Mouse (Mus musculus): Measurements from ENCODE around the gene Mrpl44. TPM values are rescaled to one million over a fixed set of nuclear protein-coding genes. Genes with fewer than 3 reads are reported as not detected.

Mrpl44 gene
- polyA plus RNA-seq (2012; rRNA removed) = 24.1 and 25.2 TPM in 2 replicates

- DNase-seq (ENCODE audit: extremely low spot score in 1 of 2, low spot score in 1 of 2) = peak; percentile 94 to 100
Measured at GRCm38 (mm10) chr1:79775927-79776458, at the start of gene Mrpl44, which contains the start of gene Wdfy1. Gene Mrpl44, plus strand, starts transcription at chr1:79776018. Gene Wdfy1, minus strand, starts transcription at chr1:79776143.

DNA sequence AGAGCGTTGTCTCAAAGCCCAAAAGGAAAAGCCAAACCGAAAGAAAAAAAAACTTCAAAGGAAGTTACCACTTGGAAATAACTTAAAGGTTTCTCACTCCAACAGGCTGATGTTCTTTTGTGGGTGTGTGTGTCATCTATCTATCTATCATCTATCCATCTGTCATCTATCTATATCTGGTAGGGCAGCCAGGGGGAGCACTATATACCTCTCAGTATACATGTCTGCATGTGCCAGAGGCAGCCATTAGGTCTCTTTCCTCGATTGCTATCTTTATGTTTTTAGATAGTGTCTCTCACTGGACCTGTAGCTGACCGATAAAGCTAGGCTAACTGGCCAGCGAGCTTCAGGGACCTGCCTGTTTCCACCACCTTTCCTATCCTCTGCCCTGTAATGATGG is 41.0 kb upstream of the Mrpl44 start:
- no peak for DNase-seq (ENCODE audit: extremely low spot score in 1 of 2, low spot score in 1 of 2)

- no peak for DNase-seq (ENCODE audit: extremely low spot score in 1 of 2, low spot score in 1 of 2)
Measured at GRCm38 (mm10) chr1:79736408-79736807, 39.4 kb upstream of the Mrpl44 start.

DNA sequence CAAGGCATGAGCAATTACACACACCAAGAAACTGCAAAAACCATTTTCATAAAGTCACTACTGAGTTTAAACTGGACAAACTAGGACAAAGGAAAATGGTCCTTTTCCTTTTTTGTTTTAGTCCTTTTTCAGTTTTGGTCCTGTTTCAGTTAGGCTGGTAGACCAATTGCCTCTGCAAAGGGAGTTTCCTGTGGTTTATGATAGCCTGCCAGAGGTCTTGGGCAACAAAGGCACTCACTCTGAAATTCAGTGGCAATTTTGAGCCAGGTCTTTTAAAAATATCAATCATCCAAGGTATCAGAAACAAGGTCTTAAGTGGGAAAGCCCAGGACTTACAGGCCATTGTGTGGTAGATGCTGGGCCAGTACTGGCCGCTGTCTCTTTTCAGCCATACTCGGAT is 36.1 kb upstream of the Mrpl44 start:
- no peak for DNase-seq (ENCODE audit: extremely low spot score in 1 of 2, low spot score in 1 of 2)

GRCm38 (mm10) chr1:79741002-79741401 is 34.8 kb upstream of the Mrpl44 start:
- DNase-seq (ENCODE audit: extremely low spot score in 1 of 2, low spot score in 1 of 2) = no peak

- DNase-seq (ENCODE audit: extremely low spot score in 1 of 2, low spot score in 1 of 2) = no peak
Measured at GRCm38 (mm10) chr1:79742949-79743348, 32.9 kb upstream of the Mrpl44 start.

GRCm38 (mm10) chr1:79743385-79743784 is 32.4 kb upstream of the Mrpl44 start:
- no peak for DNase-seq (ENCODE audit: extremely low spot score in 1 of 2, low spot score in 1 of 2)

- DNase-seq (ENCODE audit: extremely low spot score in 1 of 2, low spot score in 1 of 2) = no peak
Measured at GRCm38 (mm10) chr1:79746056-79746455, 29.8 kb upstream of the Mrpl44 start.

DNA sequence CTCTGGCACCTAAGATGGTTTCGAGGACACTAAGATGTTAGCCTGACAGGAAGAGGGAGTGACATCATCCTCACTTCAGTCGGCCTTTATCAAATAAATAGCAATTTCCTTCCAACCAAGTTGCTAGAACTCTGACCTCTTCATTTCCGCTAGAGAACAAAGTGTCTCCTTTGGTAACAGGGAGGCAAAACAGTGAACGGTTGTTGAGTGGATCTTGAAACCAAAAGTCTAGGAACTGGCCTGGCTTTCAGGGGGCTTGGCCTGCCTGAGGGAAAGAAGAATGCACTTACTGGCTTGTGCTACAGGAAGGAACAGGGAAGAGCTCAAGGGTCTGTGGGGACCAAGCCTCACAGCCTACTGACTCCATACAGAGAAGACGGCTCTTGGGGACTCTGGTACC is 24.6 kb upstream of the Mrpl44 start:
- no peak for DNase-seq (ENCODE audit: extremely low spot score in 1 of 2, low spot score in 1 of 2)

DNA sequence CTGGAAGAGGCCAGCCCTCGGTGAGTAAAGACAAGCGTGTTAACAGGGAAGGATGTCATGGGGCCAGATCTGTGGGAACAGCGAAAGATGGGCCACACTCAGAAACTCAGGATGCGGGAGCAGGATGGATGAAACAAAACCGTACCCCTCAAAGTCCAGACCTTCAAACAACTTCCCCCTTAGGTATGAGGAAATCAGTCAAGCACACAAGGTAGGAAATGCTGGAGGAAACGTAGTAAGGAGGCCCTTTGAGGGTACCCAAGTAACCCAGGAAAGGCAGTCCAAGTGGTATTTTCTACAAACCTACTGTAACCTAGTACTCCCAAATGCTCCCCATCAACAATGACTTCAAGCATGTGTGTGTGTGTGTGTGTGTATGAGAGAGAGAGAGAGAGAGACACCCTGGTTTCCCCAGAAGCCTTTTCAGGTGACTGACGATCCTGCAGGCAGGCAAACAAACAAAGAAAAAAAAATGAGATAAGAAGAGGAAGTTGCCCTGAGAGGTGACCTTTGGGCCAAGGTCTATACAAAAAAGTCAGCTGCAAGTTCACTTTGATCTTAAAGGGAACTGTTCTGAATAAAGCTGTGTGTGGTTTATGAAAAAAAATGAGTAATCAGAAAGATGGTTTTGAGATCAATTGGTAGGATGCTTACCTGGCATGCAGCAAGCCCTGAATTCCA is 23.7 kb upstream of the Mrpl44 start:
- no peak for DNase-seq (ENCODE audit: extremely low spot score in 1 of 2, low spot score in 1 of 2)

DNA sequence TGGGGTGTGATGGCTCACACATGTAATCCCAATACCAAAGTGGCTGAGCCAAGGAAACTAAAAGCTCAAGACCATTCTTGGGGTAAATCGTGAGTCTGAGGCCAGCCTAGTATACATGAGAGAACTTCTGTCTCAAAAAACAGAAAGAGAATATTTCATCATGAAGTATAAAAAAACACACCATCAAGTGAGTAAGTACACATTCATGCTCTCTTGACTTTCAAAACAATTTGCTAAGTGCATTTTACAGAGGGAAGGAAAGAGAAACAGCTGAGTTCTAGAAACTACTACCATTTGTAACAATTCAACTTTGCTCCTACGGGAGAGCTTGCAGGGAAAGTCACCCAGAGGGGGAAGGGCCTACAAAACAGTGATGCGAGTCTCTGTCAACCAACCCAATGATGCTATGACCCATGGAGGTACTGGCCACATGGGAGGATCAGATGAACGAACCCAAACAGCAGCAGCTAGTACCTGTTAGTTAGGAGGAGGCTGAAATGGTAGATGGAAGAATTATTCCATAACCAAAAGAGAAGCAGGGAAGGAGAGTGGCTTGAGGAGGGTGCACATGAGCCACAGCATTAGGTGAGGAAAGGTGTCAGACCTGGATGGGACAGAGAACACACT is 23.0 kb upstream of the Mrpl44 start:
- DNase-seq (ENCODE audit: extremely low spot score in 1 of 2, low spot score in 1 of 2) = no peak

DNA sequence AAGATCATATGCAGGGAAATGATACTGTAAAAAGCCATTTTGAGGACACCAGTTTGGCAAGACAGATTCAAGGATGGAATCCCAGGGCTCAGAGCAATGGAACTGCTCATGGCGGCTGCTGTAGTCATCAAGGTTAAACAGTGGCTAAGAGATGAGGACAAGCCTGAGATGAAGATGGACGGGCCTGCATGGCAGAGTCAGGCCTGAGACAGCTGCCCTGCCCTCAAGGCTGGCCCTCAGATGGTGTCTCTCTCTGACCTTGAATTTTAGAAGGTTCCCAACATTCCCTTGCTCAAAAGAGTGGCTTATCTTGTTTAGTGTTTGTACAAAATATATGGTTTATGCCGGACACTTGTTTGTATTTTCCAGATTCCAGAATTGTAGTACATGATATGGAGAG is 22.4 kb upstream of the Mrpl44 start:
- DNase-seq (ENCODE audit: extremely low spot score in 1 of 2, low spot score in 1 of 2) = no peak

DNA sequence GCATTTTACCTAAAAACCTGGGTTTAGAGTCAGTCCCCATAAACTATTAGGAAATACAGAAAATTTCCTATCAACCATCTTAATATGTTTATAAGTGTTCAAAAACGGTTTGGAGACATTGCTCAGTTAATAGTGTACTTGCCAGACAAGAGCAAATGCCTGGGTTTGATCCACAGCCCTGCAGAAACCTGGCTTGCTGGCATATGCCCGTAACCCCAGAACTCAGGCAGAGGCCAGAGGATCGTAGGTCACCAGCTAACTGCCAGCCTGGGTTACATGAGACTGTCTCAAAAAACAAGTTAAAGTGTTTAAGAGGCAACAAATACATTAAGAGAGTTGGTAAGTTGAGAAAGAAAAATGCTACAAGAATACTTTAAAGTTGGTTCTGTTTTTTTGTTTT is 20.9 kb upstream of the Mrpl44 start:
- no peak for DNase-seq (ENCODE audit: extremely low spot score in 1 of 2, low spot score in 1 of 2)

DNA sequence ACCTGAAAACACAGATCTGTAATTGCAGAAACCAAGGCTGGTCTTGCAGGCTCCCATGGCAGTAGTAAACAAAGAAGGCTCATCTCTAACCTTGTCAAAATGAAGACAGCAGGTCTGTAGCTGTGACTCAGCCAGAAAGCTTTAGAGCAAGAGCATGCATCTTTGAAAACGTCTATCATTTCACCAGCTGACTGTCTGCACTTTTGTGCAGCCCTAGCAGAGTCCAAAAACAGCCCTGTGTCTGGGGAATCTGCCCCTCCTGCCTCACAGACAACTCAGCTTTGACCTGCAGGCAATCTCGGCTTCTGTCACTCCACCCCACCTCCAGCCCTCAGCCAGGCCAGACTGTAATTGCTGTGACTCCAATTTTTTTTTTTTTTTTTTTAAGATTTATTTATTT is 20.4 kb upstream of the Mrpl44 start:
- DNase-seq (ENCODE audit: extremely low spot score in 1 of 2, low spot score in 1 of 2) = no peak

- no peak for DNase-seq (ENCODE audit: extremely low spot score in 1 of 2, low spot score in 1 of 2)
Measured at GRCm38 (mm10) chr1:79756417-79756816, 19.4 kb upstream of the Mrpl44 start.

DNA sequence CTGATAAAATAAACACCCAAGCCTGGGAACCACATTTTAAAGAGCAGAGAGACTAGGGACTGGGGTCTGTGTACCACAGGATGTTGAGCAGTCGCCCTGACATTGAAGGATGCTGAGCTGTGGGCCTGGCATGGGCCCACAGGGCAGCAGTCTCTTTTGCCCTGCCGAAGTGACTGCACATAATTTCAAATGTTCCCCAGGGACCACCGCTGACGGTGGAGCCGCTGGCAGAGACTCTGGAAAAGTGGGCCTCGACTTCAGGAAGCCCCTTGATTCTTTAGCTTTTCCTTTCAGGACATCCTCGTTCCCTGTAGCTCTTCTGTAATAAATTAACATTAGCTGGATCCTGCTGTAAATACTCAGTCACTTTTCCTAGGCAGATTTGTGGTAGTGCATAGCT is 18.7 kb upstream of the Mrpl44 start:
- DNase-seq (ENCODE audit: extremely low spot score in 1 of 2, low spot score in 1 of 2) = no peak

- DNase-seq (ENCODE audit: extremely low spot score in 1 of 2, low spot score in 1 of 2) = no peak
Measured at GRCm38 (mm10) chr1:79757597-79757996, 18.2 kb upstream of the Mrpl44 start.

GRCm38 (mm10) chr1:79759006-79759405 is 16.8 kb upstream of the Mrpl44 start:
- no peak for DNase-seq (ENCODE audit: extremely low spot score in 1 of 2, low spot score in 1 of 2)

- no peak for DNase-seq (ENCODE audit: extremely low spot score in 1 of 2, low spot score in 1 of 2)
Measured at GRCm38 (mm10) chr1:79759436-79759972, 16.3 kb upstream of the Mrpl44 start.

- peak in 1 of 2 experiments; percentile 9 for DNase-seq (ENCODE audit: extremely low spot score in 1 of 2, low spot score in 1 of 2)
Measured at GRCm38 (mm10) chr1:79760656-79761055, 15.2 kb upstream of the Mrpl44 start.

GRCm38 (mm10) chr1:79761106-79761916 is 14.5 kb upstream of the Mrpl44 start:
- peak; percentile 50 to 86 for DNase-seq (ENCODE audit: extremely low spot score in 1 of 2, low spot score in 1 of 2)

All from frontal cortex, adult 2 months (tissue).